Mouse (Mus musculus): Measurements from ENCODE around the gene Rpf2.

DNA sequence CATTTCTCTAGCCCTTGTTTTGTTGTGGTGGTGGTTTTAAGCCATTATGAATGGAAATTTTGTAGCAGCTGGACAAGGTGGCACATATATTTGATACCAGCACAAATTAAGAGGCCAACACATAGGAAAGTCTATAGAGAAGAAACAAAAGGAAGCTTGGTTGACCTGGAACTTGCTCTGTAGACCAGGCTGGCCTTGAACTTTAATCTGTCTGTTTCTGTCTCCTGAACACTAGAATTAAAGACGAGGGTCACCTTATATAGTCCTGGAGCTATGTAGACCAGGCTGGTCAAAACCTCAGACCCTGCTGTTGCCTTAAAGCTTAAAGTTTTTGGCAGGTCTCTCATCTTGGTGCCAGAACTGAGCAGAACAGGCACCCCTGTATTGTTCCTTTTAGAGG, 38.7 kb upstream of the Rpf2 start:
- TF ChIP-seq EP300 (IDR thresholded peaks at IDR 0.05; ENCODE audit: low read depth): no peak
- no peak for TF ChIP-seq CTCF (IDR thresholded peaks at IDR 0.05; ENCODE audit: low read depth)

Data from liver, embryonic 14.5 days (tissue).